Mouse (Mus musculus): ENCODE results near the gene Glt8d2.

Gene Glt8d2

GRCm38 (mm10) chr10:82690494-82690893 is at the start of gene Glt8d2:
Gene Glt8d2, minus strand, starts transcription at chr10:82690650.
- no peak for DNase-seq (ENCODE audit: low read depth in 2 of 2, low spot score in 2 of 2)

- peak in 1 of 2 experiments; percentile 30 for DNase-seq (ENCODE audit: low read depth in 2 of 2, low spot score in 2 of 2)
Measured at GRCm38 (mm10) chr10:82699296-82699941, 9.0 kb upstream of the Glt8d2 start.

DNA sequence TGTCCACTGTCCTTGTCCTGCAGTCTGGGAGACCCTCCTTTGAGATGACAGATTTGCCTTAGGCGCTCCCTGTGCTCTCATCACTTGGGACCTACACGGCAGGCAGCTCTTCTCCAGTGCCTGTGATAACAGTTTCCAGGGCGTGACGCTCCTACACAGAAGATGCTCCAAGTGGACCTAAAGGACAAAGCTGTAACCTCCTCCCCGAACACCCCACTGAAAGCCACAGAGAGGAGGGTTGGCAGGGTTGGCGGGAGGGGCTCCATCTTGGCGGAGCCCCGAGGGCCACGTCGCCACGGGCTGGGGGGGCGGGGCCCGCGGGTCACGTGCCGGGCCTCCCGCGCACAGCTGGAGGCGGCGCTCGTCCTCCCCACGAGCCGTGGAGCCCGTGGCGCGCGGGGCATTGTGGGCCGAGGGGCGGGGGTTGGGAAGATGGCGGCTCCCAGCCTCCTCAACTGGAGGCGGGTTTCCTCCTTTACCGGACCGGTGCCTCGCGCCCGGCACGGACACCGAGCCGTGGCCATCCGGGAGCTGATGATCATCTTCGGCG is 8.3 kb upstream of the Glt8d2 start:
- DNase-seq (ENCODE audit: low read depth in 2 of 2, low spot score in 2 of 2) = peak; percentile 80 to 86

DNA sequence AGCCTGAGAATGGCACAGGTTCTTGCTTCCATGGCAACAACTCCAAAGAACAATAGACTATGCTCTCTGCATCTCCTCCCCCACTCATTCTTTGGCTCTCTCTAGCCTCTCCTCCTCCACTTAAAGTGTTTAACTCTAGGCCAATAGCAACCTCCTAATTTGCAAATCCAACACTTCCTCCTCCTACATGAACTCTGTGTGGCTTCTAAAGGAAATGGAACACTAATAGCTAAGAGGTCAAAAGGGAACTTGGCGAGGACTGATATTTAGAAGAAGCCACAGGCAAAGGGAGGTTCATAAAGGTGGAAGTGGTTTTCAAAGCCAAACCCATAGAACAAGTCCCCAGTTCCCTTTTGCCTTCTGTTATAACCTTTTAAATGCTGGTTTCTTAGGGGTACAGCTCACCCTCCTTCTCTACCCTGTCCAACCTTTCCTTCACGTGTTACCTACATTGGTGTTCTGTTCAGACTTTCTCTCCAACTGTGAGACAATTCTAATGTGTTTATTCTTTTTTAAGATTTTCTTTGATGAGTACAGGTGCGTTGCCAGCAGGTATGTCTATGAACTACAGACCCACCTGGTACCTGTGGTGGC is 7.0 kb upstream of the Glt8d2 start:
- DNase-seq (ENCODE audit: low read depth in 2 of 2, low spot score in 2 of 2) = peak; percentile 11 to 13

- DNase-seq (ENCODE audit: low read depth in 2 of 2, low spot score in 2 of 2) = no peak
Measured at GRCm38 (mm10) chr10:82696453-82697079, 6.1 kb upstream of the Glt8d2 start.

- DNase-seq (ENCODE audit: low read depth in 2 of 2, low spot score in 2 of 2) = no peak
Measured at GRCm38 (mm10) chr10:82695956-82696355, 5.5 kb upstream of the Glt8d2 start, which contains the start of gene Hcfc2. Gene Hcfc2, plus strand, starts transcription at chr10:82696160.

- no peak for DNase-seq (ENCODE audit: low read depth in 2 of 2, low spot score in 2 of 2)
Measured at GRCm38 (mm10) chr10:82689681-82690211, 704 bp downstream of the Glt8d2 start.

DNA sequence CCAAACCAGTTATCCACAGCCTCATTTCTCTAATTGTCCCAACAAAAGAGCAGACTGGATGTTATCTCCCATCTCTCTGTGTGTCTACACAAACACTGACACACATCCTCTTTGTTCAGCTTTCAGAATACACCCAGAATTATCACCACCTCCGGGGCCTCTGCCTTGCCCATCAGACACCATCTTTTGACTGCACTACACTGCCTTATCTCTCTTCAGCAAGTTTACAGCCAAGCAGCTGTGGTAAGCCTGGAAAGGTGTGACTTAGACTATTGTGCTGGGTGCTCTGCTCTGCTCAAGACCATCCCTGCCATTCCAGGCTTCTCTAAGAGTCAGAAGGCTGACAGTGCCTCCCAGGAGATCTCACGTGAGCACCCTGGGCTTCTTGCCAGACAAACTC is 5.0 kb downstream of the Glt8d2 start:
- DNase-seq (ENCODE audit: low read depth in 2 of 2, low spot score in 2 of 2) = no peak

GRCm38 (mm10) chr10:82681639-82682038 is 8.8 kb downstream of the Glt8d2 start:
- no peak for DNase-seq (ENCODE audit: low read depth in 2 of 2, low spot score in 2 of 2)

DNA sequence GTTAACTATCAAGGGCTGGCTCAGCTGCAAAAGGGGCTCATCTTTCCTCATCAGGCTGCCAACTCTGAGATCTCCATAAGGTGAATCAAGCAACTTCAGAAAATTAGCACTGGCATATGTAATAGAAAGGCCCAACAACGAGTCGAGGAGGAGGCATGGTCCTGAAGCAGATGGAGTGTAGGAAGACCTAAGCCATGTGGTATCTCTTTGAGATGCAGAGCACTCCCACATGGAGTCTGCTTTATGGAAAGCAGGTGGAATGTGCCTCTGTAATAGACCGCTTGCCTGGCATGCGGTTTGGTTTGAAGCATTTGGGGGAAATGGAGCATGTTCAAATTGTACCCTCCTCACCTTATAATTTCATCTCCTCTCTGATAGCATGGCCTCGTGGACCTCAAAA is 9.7 kb downstream of the Glt8d2 start:
- no peak for DNase-seq (ENCODE audit: low read depth in 2 of 2, low spot score in 2 of 2)

GRCm38 (mm10) chr10:82676949-82677348 is 13.5 kb downstream of the Glt8d2 start:
- DNase-seq (ENCODE audit: low read depth in 2 of 2, low spot score in 2 of 2) = no peak

GRCm38 (mm10) chr10:82670205-82670604 is 20.2 kb downstream of the Glt8d2 start:
- no peak for DNase-seq (ENCODE audit: low read depth in 2 of 2, low spot score in 2 of 2)

DNA sequence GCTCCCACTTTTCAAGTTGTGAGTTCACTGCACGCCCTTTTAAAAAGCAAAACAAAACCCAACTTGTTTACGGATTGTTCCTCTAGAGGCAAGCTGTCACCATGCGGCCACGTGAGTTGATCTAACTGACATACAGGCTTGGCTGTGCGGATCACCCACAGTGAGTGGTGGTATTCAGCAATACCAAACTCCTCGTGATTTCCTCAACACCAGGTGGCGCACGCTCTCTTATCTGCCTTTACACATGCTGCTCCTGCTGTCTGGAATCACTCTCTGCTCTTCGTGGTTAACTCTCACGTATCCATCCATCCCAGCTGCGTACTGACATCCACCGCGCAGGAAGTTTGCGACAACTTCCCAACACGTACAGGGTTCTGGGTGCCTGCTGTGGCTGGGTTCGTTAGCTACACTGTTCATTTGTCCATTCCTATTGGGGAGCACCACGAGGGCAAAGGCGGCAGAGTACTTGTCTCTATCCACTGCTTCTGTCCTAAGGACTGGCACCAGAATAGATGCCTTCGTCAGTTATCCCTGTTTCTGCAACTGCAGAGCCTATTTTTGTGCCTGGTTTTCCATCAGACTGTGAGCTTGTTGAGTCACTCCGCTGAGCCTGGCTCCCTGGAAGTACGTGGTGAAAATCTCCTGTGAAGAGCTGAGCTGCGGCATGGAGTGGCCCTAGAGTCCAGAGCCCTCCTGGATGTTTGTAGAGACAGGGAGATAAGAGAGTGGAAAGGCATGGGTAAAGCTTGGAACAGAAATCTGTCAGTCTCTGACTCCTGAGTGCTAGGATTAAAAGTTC is 23.8 kb downstream of the Glt8d2 start:
- peak; percentile 61 to 80 for DNase-seq (ENCODE audit: low read depth in 2 of 2, low spot score in 2 of 2)

DNA sequence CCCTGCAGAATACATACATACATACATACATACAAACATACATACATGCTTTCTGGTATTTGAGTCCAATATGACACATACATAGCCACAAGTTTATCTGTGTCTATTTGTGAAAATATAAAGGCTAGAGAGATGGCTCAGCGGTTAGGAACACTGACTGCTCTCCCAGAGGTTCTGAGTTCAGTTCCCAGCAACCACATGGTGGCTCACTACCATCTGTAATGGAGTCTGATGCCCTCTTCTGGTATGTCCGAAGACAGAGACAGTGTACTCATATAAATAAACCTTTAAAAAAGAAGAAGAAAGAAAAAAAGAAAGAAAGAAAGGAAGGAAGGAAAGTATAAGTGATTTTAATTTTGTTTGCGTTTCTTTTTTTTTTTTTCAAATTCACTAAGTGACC is 24.5 kb downstream of the Glt8d2 start:
- no peak for DNase-seq (ENCODE audit: low read depth in 2 of 2, low spot score in 2 of 2)

GRCm38 (mm10) chr10:82663289-82663688 is 27.2 kb downstream of the Glt8d2 start:
- DNase-seq (ENCODE audit: low read depth in 2 of 2, low spot score in 2 of 2) = no peak

DNA sequence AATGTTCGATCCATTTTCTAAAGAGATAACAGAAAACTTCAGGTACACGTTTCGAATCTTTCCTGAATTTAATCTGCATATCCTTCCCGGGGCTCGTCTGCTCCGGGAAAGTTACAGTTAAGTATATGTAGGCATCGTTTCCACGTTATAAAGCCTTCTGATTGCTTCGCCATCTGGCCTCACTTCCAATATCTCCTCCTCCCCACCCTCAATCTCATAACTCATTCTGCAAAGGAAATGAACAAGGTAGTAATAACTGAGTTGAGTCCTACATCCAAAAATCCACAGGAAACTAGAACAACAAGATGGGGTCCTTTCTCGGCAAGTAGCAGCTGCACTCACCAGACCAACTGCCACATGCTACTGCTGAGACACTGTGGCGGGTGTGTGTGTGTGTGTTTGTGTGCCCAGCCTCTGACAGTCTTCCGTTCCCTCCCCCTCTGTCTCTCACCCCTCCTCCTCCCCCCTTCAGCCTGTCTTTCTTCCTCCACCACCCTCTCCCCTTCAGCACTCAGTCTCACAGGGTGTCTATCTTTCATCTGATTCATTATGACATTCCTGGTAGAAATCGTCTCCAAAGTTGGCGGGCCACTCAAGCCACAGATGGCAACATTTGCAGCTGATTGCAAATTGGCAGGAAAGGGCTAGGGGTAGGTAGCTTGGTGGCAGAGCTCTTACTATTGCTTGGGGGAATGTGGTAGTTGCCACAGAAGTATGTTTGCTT is 28.0 kb downstream of the Glt8d2 start:
- DNase-seq (ENCODE audit: low read depth in 2 of 2, low spot score in 2 of 2) = peak; percentile 2 to 26

GRCm38 (mm10) chr10:82661820-82662219 is 28.6 kb downstream of the Glt8d2 start:
- DNase-seq (ENCODE audit: low read depth in 2 of 2, low spot score in 2 of 2) = no peak

- no peak for DNase-seq (ENCODE audit: low read depth in 2 of 2, low spot score in 2 of 2)
Measured at GRCm38 (mm10) chr10:82654581-82654980, 35.9 kb downstream of the Glt8d2 start.

DNA sequence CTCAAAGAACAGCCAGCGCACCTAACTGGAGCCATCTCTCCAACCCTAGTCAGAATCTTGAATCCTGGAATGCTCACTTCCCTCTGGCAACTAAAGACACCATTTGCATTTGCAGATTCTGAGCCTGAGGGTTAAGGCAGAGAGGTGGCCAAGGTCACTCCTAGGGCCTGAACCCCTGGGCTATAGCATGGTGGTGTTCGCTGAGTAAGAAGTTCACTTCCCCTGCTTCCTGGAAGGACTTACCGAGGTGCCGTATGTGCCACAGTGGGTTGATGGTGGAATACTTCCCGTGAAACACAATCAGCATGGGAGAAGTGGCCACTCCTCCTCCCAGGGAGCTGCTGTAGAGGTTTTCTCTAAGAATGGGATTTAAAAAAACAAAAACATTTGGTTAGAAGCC is 37.8 kb downstream of the Glt8d2 start:
- DNase-seq (ENCODE audit: low read depth in 2 of 2, low spot score in 2 of 2) = no peak

GRCm38 (mm10) chr10:82651221-82651620 is 39.2 kb downstream of the Glt8d2 start:
- DNase-seq (ENCODE audit: low read depth in 2 of 2, low spot score in 2 of 2) = no peak
